Mouse (Mus musculus) cortical plate, adult 2 months (tissue): ENCODE measurements at regions not wholly inside any gene's neighbourhood (a gene's known extent, or its start where the extent isn't known, plus 50 kb on each side); places are given as distances from the start of the nearest gene placed in this dataset.

Experiments used
- CTCF ChIP-seq: fragments of 200-500 bp; IDR thresholded peaks from 2 replicates; pipeline ENCODE4 v1.5.1; 2011; ENCODE audit warnings: mild to moderate bottlenecking, control low read depth, low read length; ENCODE audit not compliant: insufficient read depth; ENCODE audit errors: extremely low read depth
- POLR2A ChIP-seq: fragments of 200-500 bp; IDR thresholded peaks from 2 replicates; pipeline ENCODE4 v1.6.1; 2011; ENCODE audit warnings: mild to moderate bottlenecking, low read length, control low read depth; ENCODE audit not compliant: insufficient read depth; ENCODE audit errors: extremely low read depth

DNA sequence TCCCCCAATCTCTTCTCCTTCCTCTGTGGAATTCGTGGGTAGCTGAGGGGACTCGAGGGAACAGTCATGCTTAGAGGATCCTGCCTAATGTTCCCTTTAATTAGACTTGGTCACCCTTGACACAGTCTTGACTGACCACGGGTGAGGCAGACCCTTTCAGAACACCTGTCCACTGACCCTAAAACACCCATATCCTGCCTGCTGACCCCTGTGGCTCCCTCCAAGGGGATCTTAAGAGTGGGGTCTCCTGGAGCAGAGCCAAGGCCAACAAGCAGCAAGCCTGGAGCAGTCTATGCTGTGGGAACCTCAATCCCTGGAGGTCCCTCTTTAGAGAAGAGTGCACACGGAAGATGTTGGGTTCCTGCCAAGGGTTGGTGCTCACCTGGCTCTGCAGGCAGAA is 89.5 kb downstream of the 1810010D01Rik start:
- TF ChIP-seq CTCF: no peak
- TF ChIP-seq POLR2A: no peak
